Mouse (Mus musculus) embryo, embryonic 11 days (tissue): ENCODE data around the gene Crygf.
"Not testable (repeated sequence)": the region's sequence is repeated elsewhere in the genome, so short reads cannot be mapped to it uniquely, and the experiment has no call there.

Experiments
- DNase-seq: peaks from one replicate; pipeline ENCODE4 v3.0.0-alpha.2; 2015

The Crygf gene

DNA sequence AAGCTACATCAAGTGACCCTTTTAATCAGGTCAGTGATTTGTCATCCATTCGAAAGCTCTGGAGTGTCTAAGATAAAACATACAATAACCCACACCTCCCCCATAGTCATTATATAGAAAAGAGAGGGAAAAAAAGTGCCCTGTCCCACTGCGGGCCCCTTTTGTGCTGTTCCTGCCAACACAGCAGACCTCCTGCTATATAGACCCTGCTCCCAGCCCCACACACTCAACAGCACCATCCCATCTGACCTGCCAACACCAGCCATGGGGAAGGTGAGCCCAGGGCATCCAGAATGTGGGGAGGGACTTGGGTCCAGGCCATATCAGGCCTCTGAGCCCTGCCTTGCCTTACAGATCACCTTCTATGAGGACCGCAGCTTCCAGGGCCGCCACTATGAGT, at the start of gene Crygf:
TSS of gene Crygf (plus strand) at position 227 of the 400 bp plus-strand sequence.
- DNase-seq: no peak

GRCm38 (mm10) chr1:65925361-65926210, 734 bp upstream of the Crygf start:
- peak; percentile 3 for DNase-seq

GRCm38 (mm10) chr1:65926696-65927095, 376 bp downstream of the Crygf start:
- not testable (repeated sequence) for DNase-seq

- no peak for DNase-seq
These were observed 3.7 kb downstream of the Crygf start for GRCm38 (mm10) chr1:65930055-65930454.

- no peak for DNase-seq
These were observed 5.9 kb downstream of the Crygf start for GRCm38 (mm10) chr1:65932091-65932812.
